Mouse (Mus musculus): ENCODE data around the gene Ssh1. TPM values are rescaled to one million over a fixed set of nuclear protein-coding genes. Genes with fewer than 3 reads are reported as not detected.

Ssh1 gene
- polyA plus RNA-seq, 1 experiment from 2014 or later: 15.1 TPM

GRCm38 (mm10) chr5:113902017-113902416, 91.7 kb downstream of the Ssh1 start:
- no peak for ATAC-seq (ENCODE audit: low read depth)
- no peak overlapping the region for H3K4me2 ChIP-seq (ENCODE audit: low read depth, low read length)
- 44% methylated on average over 6 of the region's 6 CpGs for WGBS

GRCm38 (mm10) chr5:113901074-113901571, 92.6 kb downstream of the Ssh1 start:
- peak overlapping the region; percentile 31; the same call in 1 of the 2 replicates for H3K4me2 ChIP-seq (ENCODE audit: low read depth, low read length)
- H3K9me3 ChIP-seq (ENCODE audit: control insufficient read depth, low read length): no peaks in the 10 kb centered on the region
- H3K36me3 ChIP-seq (ENCODE audit: control insufficient read depth, insufficient read depth, low read length): no peaks in the 10 kb centered on the region
- no peaks in the 10 kb centered on the region for H3K27me3 ChIP-seq (ENCODE audit: control insufficient read depth, insufficient read depth, low read depth, low read length)
- peak; percentile 74 for ATAC-seq (ENCODE audit: low read depth)
- 0 out of 2 replicates have a peak overlapping the region, but pooled peaks have one; percentile 4 for H3K4me3 ChIP-seq (ENCODE audit: low read length)
- WGBS: 16% methylated on average over 8 of the region's 8 CpGs
- peak overlapping the region; percentile 72 for H3K27ac ChIP-seq (ENCODE audit: low read length)
- H3K9ac ChIP-seq (ENCODE audit: low read length): no peak overlapping the region
- H3K4me1 ChIP-seq (replicated peaks; ENCODE audit: control insufficient read depth, insufficient read depth, low read length): peaks cover 70% of the 10 kb centered on the region

More at GRCm38 (mm10) chr5:113902017-113902416, 91.7 kb downstream of the Ssh1 start:
- Histone ChIP-seq H3K4me3 (ENCODE audit: low read length) (no peak overlapping the region), H3K9me3 (ENCODE audit: control insufficient read depth, low read length) (no peaks in the 10 kb centered on the region), H3K36me3 (ENCODE audit: control insufficient read depth, insufficient read depth, low read length) (no peaks in the 10 kb centered on the region), H3K9ac (ENCODE audit: low read length) (no peak overlapping the region), H3K27me3 (ENCODE audit: control insufficient read depth, insufficient read depth, low read depth, low read length) (no peaks in the 10 kb centered on the region), H3K4me1 (replicated peaks; ENCODE audit: control insufficient read depth, insufficient read depth, low read length) (peaks cover 77% of the 10 kb centered on the region), H3K27ac (ENCODE audit: low read length) (peak overlapping the region; percentile 72; the same call in 1 of the 2 replicates)

- H3K9ac ChIP-seq (ENCODE audit: low read length): no peak overlapping the region
- ATAC-seq (ENCODE audit: low read depth): no peak
- no peaks in the 10 kb centered on the region for H3K27me3 ChIP-seq (ENCODE audit: control insufficient read depth, insufficient read depth, low read depth, low read length)
- 77% methylated on average over 12 of the region's 12 CpGs for WGBS
- no peaks in the 10 kb centered on the region for H3K36me3 ChIP-seq (ENCODE audit: control insufficient read depth, insufficient read depth, low read length)
- no peak overlapping the region for H3K27ac ChIP-seq (ENCODE audit: low read length)
- H3K4me3 ChIP-seq (ENCODE audit: low read length): no peak overlapping the region
- H3K9me3 ChIP-seq (ENCODE audit: control insufficient read depth, low read length): no peaks in the 10 kb centered on the region
- H3K4me1 ChIP-seq (replicated peaks; ENCODE audit: control insufficient read depth, insufficient read depth, low read length): peaks cover 60% of the 10 kb centered on the region
- no peak overlapping the region for H3K4me2 ChIP-seq (ENCODE audit: low read depth, low read length)
Measured at GRCm38 (mm10) chr5:113899543-113899942, 94.2 kb downstream of the Ssh1 start.

- ATAC-seq (ENCODE audit: low read depth): no peak
- no peak overlapping the region for H3K9ac ChIP-seq (ENCODE audit: low read length)
- H3K4me1 ChIP-seq (replicated peaks; ENCODE audit: control insufficient read depth, insufficient read depth, low read length): peaks cover 44% of the 10 kb centered on the region
Measured at GRCm38 (mm10) chr5:113892005-113892404, 101.7 kb downstream of the Ssh1 start.

GRCm38 (mm10) chr5:113890874-113891273, 102.8 kb downstream of the Ssh1 start:
- 0 out of 2 replicates have a peak overlapping the region, but pooled peaks have one; percentile 20 for H3K9ac ChIP-seq (ENCODE audit: low read length)
- WGBS: 59% methylated on average over 18 of the region's 18 CpGs
- H3K4me1 ChIP-seq (replicated peaks; ENCODE audit: control insufficient read depth, insufficient read depth, low read length): peaks cover 42% of the 10 kb centered on the region
- H3K9me3 ChIP-seq (ENCODE audit: control insufficient read depth, low read length): no peaks in the 10 kb centered on the region
- no peak overlapping the region for H3K4me3 ChIP-seq (ENCODE audit: low read length)
- H3K36me3 ChIP-seq (ENCODE audit: control insufficient read depth, insufficient read depth, low read length): no peaks in the 10 kb centered on the region
- peak overlapping the region; percentile 55 for H3K27ac ChIP-seq (ENCODE audit: low read length)
- peak; percentile 24; the same call in 1 of the 2 replicates for ATAC-seq (ENCODE audit: low read depth)
- H3K4me2 ChIP-seq (ENCODE audit: low read depth, low read length): no peak overlapping the region
- no peaks in the 10 kb centered on the region for H3K27me3 ChIP-seq (ENCODE audit: control insufficient read depth, insufficient read depth, low read depth, low read length)

More at GRCm38 (mm10) chr5:113892005-113892404, 101.7 kb downstream of the Ssh1 start:
- H3K27me3 ChIP-seq (ENCODE audit: control insufficient read depth, insufficient read depth, low read depth, low read length): no peaks in the 10 kb centered on the region
- H3K36me3 ChIP-seq (ENCODE audit: control insufficient read depth, insufficient read depth, low read length): no peaks in the 10 kb centered on the region
- no peak overlapping the region for H3K4me3 ChIP-seq (ENCODE audit: low read length)
- no peak overlapping the region for H3K4me2 ChIP-seq (ENCODE audit: low read depth, low read length)
- no peak overlapping the region for H3K27ac ChIP-seq (ENCODE audit: low read length)
- WGBS: 69% methylated on average over 7 of the region's 7 CpGs
- no peaks in the 10 kb centered on the region for H3K9me3 ChIP-seq (ENCODE audit: control insufficient read depth, low read length)

- Histone ChIP-seq H3K9me3 (ENCODE audit: control insufficient read depth, low read length) (no peaks in the 10 kb centered on the region), H3K36me3 (ENCODE audit: control insufficient read depth, insufficient read depth, low read length) (no peaks in the 10 kb centered on the region), H3K27me3 (ENCODE audit: control insufficient read depth, insufficient read depth, low read depth, low read length) (no peaks in the 10 kb centered on the region), H3K27ac (ENCODE audit: low read length) (peak overlapping the region; percentile 82), H3K4me2 (ENCODE audit: low read depth, low read length) (no peak overlapping the region), H3K9ac (ENCODE audit: low read length) (no peak overlapping the region), H3K4me1 (replicated peaks; ENCODE audit: control insufficient read depth, insufficient read depth, low read length) (peaks cover 42% of the 10 kb centered on the region), H3K4me3 (ENCODE audit: low read length) (no peak overlapping the region)
- no peak for ATAC-seq (ENCODE audit: low read depth)
- WGBS: 37% methylated on average over 4 of the region's 4 CpGs
Measured at GRCm38 (mm10) chr5:113889912-113890311, 103.8 kb downstream of the Ssh1 start.

- Histone ChIP-seq H3K36me3 (ENCODE audit: control insufficient read depth, insufficient read depth, low read length) (no peaks in the 10 kb centered on the region), H3K9ac (ENCODE audit: low read length) (peak overlapping the region; percentile 39; the same call in 1 of the 2 replicates), H3K4me3 (ENCODE audit: low read length) (no peak overlapping the region), H3K9me3 (ENCODE audit: control insufficient read depth, low read length) (no peaks in the 10 kb centered on the region), H3K27me3 (ENCODE audit: control insufficient read depth, insufficient read depth, low read depth, low read length) (no peaks in the 10 kb centered on the region), H3K27ac (ENCODE audit: low read length) (peak overlapping the region; percentile 82), H3K4me1 (replicated peaks; ENCODE audit: control insufficient read depth, insufficient read depth, low read length) (peaks cover 45% of the 10 kb centered on the region), H3K4me2 (ENCODE audit: low read depth, low read length) (peak overlapping the region; percentile 31; the same call in 1 of the 2 replicates)
- 12% methylated on average over 19 of the region's 19 CpGs for WGBS
- peak; percentile 70 for ATAC-seq (ENCODE audit: low read depth)
Measured at GRCm38 (mm10) chr5:113889181-113889906, 104.3 kb downstream of the Ssh1 start.

- ATAC-seq (ENCODE audit: low read depth): no peak
- peaks cover 53% of the 10 kb centered on the region for H3K4me1 ChIP-seq (replicated peaks; ENCODE audit: control insufficient read depth, insufficient read depth, low read length)
- H3K9me3 ChIP-seq (ENCODE audit: control insufficient read depth, low read length): no peaks in the 10 kb centered on the region
- H3K4me2 ChIP-seq (ENCODE audit: low read depth, low read length): no peak overlapping the region
- H3K27me3 ChIP-seq (ENCODE audit: control insufficient read depth, insufficient read depth, low read depth, low read length): no peaks in the 10 kb centered on the region
- no peak overlapping the region for H3K9ac ChIP-seq (ENCODE audit: low read length)
- no peaks in the 10 kb centered on the region for H3K36me3 ChIP-seq (ENCODE audit: control insufficient read depth, insufficient read depth, low read length)
- WGBS: 85% methylated on average over 5 of the region's 5 CpGs
- H3K27ac ChIP-seq (ENCODE audit: low read length): peak overlapping the region; percentile 82
- no peak overlapping the region for H3K4me3 ChIP-seq (ENCODE audit: low read length)
Measured at GRCm38 (mm10) chr5:113888186-113888795, 105.4 kb downstream of the Ssh1 start.

- no peaks in the 10 kb centered on the region for H3K9me3 ChIP-seq (ENCODE audit: control insufficient read depth, low read length)
- no peak overlapping the region for H3K4me2 ChIP-seq (ENCODE audit: low read depth, low read length)
- no peak overlapping the region for H3K9ac ChIP-seq (ENCODE audit: low read length)
- WGBS: 6% methylated on average over 11 of the region's 11 CpGs
- H3K27me3 ChIP-seq (ENCODE audit: control insufficient read depth, insufficient read depth, low read depth, low read length): no peaks in the 10 kb centered on the region
- no peaks in the 10 kb centered on the region for H3K36me3 ChIP-seq (ENCODE audit: control insufficient read depth, insufficient read depth, low read length)
- H3K4me1 ChIP-seq (replicated peaks; ENCODE audit: control insufficient read depth, insufficient read depth, low read length): peaks cover 64% of the 10 kb centered on the region
- ATAC-seq (ENCODE audit: low read depth): peak; percentile 16; the same call in 1 of the 2 replicates
- no peak overlapping the region for H3K4me3 ChIP-seq (ENCODE audit: low read length)
- H3K27ac ChIP-seq (ENCODE audit: low read length): no peak overlapping the region
Measured at GRCm38 (mm10) chr5:113887132-113887531, 106.6 kb downstream of the Ssh1 start.

Data from lung, embryonic 16.5 days (tissue).